Comparison of ENCODE assay signal across 17 mouse cellular contexts in the genomic region with DNA sequence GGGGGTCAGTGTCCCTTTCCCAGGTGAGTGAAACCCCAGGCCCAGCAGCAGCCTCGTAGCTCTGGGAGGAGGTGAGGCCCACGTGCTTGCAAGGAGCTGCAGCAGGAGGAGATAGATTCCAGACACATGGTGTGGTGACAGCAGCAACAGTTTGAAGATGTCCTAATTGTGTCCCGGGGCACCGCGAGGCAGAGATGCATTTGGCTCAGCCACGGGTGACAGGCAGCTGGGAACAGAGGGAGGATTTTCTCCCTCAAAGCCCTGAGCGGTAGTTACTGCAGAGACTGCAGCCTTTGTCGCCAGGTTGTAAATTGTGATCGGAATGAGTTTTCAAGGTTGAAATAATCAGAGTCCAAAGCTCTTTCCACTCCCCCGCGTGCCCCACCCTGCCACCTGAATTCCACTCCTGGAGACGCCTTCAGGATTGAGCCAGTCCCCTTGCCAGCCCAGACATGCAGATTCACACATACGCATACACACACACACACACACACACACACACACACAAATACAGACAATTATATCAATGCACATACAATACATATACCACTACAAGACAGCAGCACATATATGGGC.
A peak's percentile ranks its signal among the peaks of the same experiment; 100 is the strongest.
DNase-seq lines count a peak whose midpoint lies in the region; ATAC-seq and TF ChIP-seq lines count a peak whose summit lies in the region.
"Had no signal": no experiment of that assay in that cellular context is flagged by ENCODE, and none has a peak within 500 bp of the region (broad histone marks: within the 10 kb centered on the region; RNA-seq: fewer than 3 reads in every experiment).

No protein-coding gene starts in this region.

- H3K9ac ChIP-seq in hindbrain, embryonic 15.5 days = no peak overlapping the region
- no peak overlapping the region for H3K9ac ChIP-seq in hindbrain, embryonic 12.5 days
- H3K9ac ChIP-seq in midbrain, embryonic 16.5 days (ENCODE audit: low read depth, low read length) = no peak overlapping the region
- H3K9ac ChIP-seq: embryonic facial prominence, embryonic 12.5 days; liver, embryonic 14.5 days had no signal

- H3K27me3 ChIP-seq in hindbrain, embryonic 15.5 days = no peaks in the 10 kb centered on the region
- H3K27me3 ChIP-seq in hindbrain, embryonic 12.5 days = no peaks in the 10 kb centered on the region
- no peaks in the 10 kb centered on the region for H3K27me3 ChIP-seq in midbrain, embryonic 16.5 days (ENCODE audit: control insufficient read depth, insufficient read depth, low read depth, low read length)
- H3K27me3 ChIP-seq: embryonic facial prominence, embryonic 12.5 days had no signal

- TF ChIP-seq CTCF in brain, embryonic 14.5 days (IDR thresholded peaks at IDR 0.05; ENCODE audit: borderline replicate concordance, extremely low read depth, insufficient read depth, insufficient read length) = no peak

- H3K36me3 ChIP-seq in hindbrain, embryonic 15.5 days = no peaks in the 10 kb centered on the region
- H3K36me3 ChIP-seq in hindbrain, embryonic 12.5 days = no peaks in the 10 kb centered on the region
- H3K36me3 ChIP-seq in midbrain, embryonic 16.5 days (ENCODE audit: control insufficient read depth, insufficient read depth, low read length) = peaks cover 3% of the 10 kb centered on the region; the same call in 1 of the 2 replicates
- H3K36me3 ChIP-seq: embryonic facial prominence, embryonic 12.5 days; heart, embryonic 10.5 days had no signal

- no peak for ATAC-seq in hindbrain, embryonic 15.5 days (ENCODE audit: low FRiP score, low read depth)
- no peak for ATAC-seq in hindbrain, embryonic 12.5 days (ENCODE audit: low FRiP score)
- no peak for ATAC-seq in midbrain, embryonic 16.5 days
- ATAC-seq: lung, postnatal 0 days had no signal

- no peak overlapping the region for H3K4me2 ChIP-seq in hindbrain, embryonic 15.5 days
- H3K4me2 ChIP-seq in hindbrain, embryonic 12.5 days (replicated peaks) = no peak overlapping the region
- no peak overlapping the region for H3K4me2 ChIP-seq in midbrain, embryonic 16.5 days (ENCODE audit: low read length)
- H3K4me2 ChIP-seq: embryonic facial prominence, embryonic 12.5 days had no signal

- DNase-seq in ES-CJ7 (ENCODE audit: low read depth, low spot score) = peak; percentile 37
- DNase-seq in brain, embryonic 14.5 days (ENCODE audit: low read depth) = peak; percentile 60
- no peak for DNase-seq in liver
- DNase-seq in adrenal gland, postnatal 4 days (ENCODE audit: low spot score in 2 of 2) = no peak
- DNase-seq: adrenal gland, postnatal 14 days; gastrocnemius, postnatal 25 days; kidney, adult 2 months; left cerebral cortex, postnatal 4 days; thymus, postnatal 36 days had no signal

- 40% methylated on average over 13 of the region's 13 CpGs for WGBS in hindbrain, embryonic 15.5 days
- 55% methylated on average over 13 of the region's 13 CpGs for WGBS in hindbrain, embryonic 12.5 days
- WGBS in midbrain, embryonic 16.5 days = 30% methylated on average over 13 of the region's 13 CpGs

- H3K4me1 ChIP-seq in hindbrain, embryonic 15.5 days (replicated peaks) = peaks cover 19% of the 10 kb centered on the region
- H3K4me1 ChIP-seq in hindbrain, embryonic 12.5 days = peaks cover 21% of the 10 kb centered on the region
- H3K4me1 ChIP-seq in midbrain, embryonic 16.5 days (ENCODE audit: control insufficient read depth, insufficient read depth, low read length) = peaks cover 4% of the 10 kb centered on the region; the same call in 1 of the 2 replicates
- H3K4me1 ChIP-seq: megakaryocyte, embryonic 14.5 days had no signal

- H3K9me3 ChIP-seq in hindbrain, embryonic 15.5 days = no peaks in the 10 kb centered on the region
- H3K9me3 ChIP-seq in hindbrain, embryonic 12.5 days (replicated peaks) = no peaks in the 10 kb centered on the region
- H3K9me3 ChIP-seq in midbrain, embryonic 16.5 days (replicated peaks; ENCODE audit: control insufficient read depth, low read length, poor library complexity, severe bottlenecking) = no peaks in the 10 kb centered on the region
- H3K9me3 ChIP-seq: embryonic facial prominence, embryonic 12.5 days; heart, embryonic 10.5 days; megakaryocyte, embryonic 14.5 days had no signal

- 0 out of 2 replicates have a peak overlapping the region, but pooled peaks have one; percentile 12 for H3K27ac ChIP-seq in hindbrain, embryonic 15.5 days (replicated peaks)
- no peak overlapping the region for H3K27ac ChIP-seq in hindbrain, embryonic 12.5 days
- H3K27ac ChIP-seq in midbrain, embryonic 16.5 days (ENCODE audit: low read length) = peak overlapping the region; percentile 53; the same call in 1 of the 2 replicates
- H3K27ac ChIP-seq: embryonic facial prominence, embryonic 12.5 days; heart, embryonic 10.5 days; liver, embryonic 14.5 days had no signal

- no peak for TF ChIP-seq POLR2A in brain, embryonic 14.5 days (IDR thresholded peaks at IDR 0.05; ENCODE audit: borderline replicate concordance, extremely low read depth, insufficient read depth, insufficient read length, poor library complexity, severe bottlenecking)

- no peak overlapping the region for H3K4me3 ChIP-seq in hindbrain, embryonic 15.5 days
- no peak overlapping the region for H3K4me3 ChIP-seq in hindbrain, embryonic 12.5 days
- no peak overlapping the region for H3K4me3 ChIP-seq in midbrain, embryonic 16.5 days (ENCODE audit: low read depth, low read length)
- H3K4me3 ChIP-seq: embryonic facial prominence, embryonic 12.5 days; heart, embryonic 10.5 days; megakaryocyte, embryonic 14.5 days had no signal

Comparison
In these comparisons a context has a peak if more than half of its experiments do, and no peak if none do; other contexts are left out.
1. DNase-seq: peak in ES-CJ7 (single experiment) and brain, embryonic 14.5 days (single experiment); none in liver (single experiment) and adrenal gland, postnatal 4 days (0 of 2).